Mouse (Mus musculus) heart, embryonic 10.5 days (tissue): Measurements from ENCODE around the gene Hspe1. TPM values are rescaled to one million over a fixed set of nuclear protein-coding genes. Genes with fewer than 3 reads are reported as not detected.
"Not testable (repeated sequence)": the region's sequence is repeated elsewhere in the genome, so short reads cannot be mapped to it uniquely, and the experiment has no call there.

Experiments used
- DNase-seq: peaks from one replicate; pipeline ENCODE4 v3.0.0-alpha.2; 2017; ENCODE audit warnings: low spot score
- H3K27ac ChIP-seq: fragments of 300-500 bp; sonication (generic); 2 replicates; pipeline ENCODE4 v1.5.1; 2016; ENCODE audit warnings: mild to moderate bottlenecking
- H3K27me3 ChIP-seq: fragments of 300-500 bp; sonication (generic); 2 replicates; pipeline ENCODE4 v1.6.1; 2016; ENCODE audit warnings: mild to moderate bottlenecking; ENCODE audit not compliant: poor library complexity, insufficient read depth, severe bottlenecking
- H3K36me3 ChIP-seq: fragments of 300-500 bp; sonication (generic); 2 replicates; pipeline ENCODE4 v1.6.1; 2016; ENCODE audit warnings: mild to moderate bottlenecking, moderate library complexity
- H3K4me1 ChIP-seq: fragments of 300-500 bp; sonication (generic); 2 replicates; pipeline ENCODE4 v1.6.1; 2016; ENCODE audit warnings: mild to moderate bottlenecking
- H3K4me3 ChIP-seq: fragments of 300-500 bp; sonication (generic); 2 replicates; pipeline ENCODE4 v1.5.1; 2016; ENCODE audit warnings: mild to moderate bottlenecking, moderate library complexity
- H3K9me3 ChIP-seq: fragments of 300-500 bp; sonication (generic); 2 replicates; pipeline ENCODE4 v1.6.1; 2016; ENCODE audit warnings: mild to moderate bottlenecking, moderate library complexity
- WGBS: fragments of 180-500 bp; shearing (Covaris S2); methylation state at CpG from one replicate; pipeline ENCODE4 v1.1.7; 2016; 5-methylcytosine and 5-hydroxymethylcytosine counted together
- polyA plus RNA-seq: library from polyadenylated mRNA; unstranded; fragments of >200 nt; fragmentation: Nextera tagmentation; extraction: Ambion mirVana; gene quantifications from 2 replicates; pipeline ENCODE4 v1.2.1, GENCODE M21; 2016

Gene Hspe1
- polyA plus RNA-seq, 1 experiment from 2014 or later, result 598 TPM

GRCm38 (mm10) chr1:55088611-55089497, 922 bp downstream of the Hspe1 start:
- Histone ChIP-seq H3K9me3 (no peaks in the 10 kb centered on the region), H3K27me3 (no peaks in the 10 kb centered on the region), H3K4me3 (peak overlapping the region; percentile 93), H3K36me3 (peaks cover 49% of the 10 kb centered on the region), H3K4me1 (peaks cover 18% of the 10 kb centered on the region), H3K27ac (peak overlapping the region; percentile 99)
- no peak for DNase-seq
- 8% methylated on average over 16 of the region's 16 CpGs for WGBS

- H3K36me3 ChIP-seq, result peaks cover 44% of the 10 kb centered on the region
Observed at GRCm38 (mm10) chr1:55089498-55090064, 1.6 kb downstream of the Hspe1 start.

GRCm38 (mm10) chr1:55092056-55092455, 4.1 kb downstream of the Hspe1 start:
- Histone ChIP-seq H3K9me3 (no peaks in the 10 kb centered on the region), H3K27me3 (no peaks in the 10 kb centered on the region), H3K27ac (no peak overlapping the region), H3K4me1 (peaks cover 11% of the 10 kb centered on the region), H3K4me3 (no peak overlapping the region), H3K36me3 (peaks cover 30% of the 10 kb centered on the region)
- 93% methylated on average over 2 of the region's 2 CpGs for WGBS
- no peak for DNase-seq

More at GRCm38 (mm10) chr1:55089498-55090064, 1.6 kb downstream of the Hspe1 start:
- 85% methylated on average over 5 of the region's 5 CpGs for WGBS
- Histone ChIP-seq H3K4me3 (peak overlapping the region; percentile 93), H3K4me1 (peaks cover 18% of the 10 kb centered on the region), H3K27ac (peak overlapping the region; percentile 99; the same call in 1 of the 2 replicates), H3K27me3 (no peaks in the 10 kb centered on the region), H3K9me3 (no peaks in the 10 kb centered on the region)
- no peak for DNase-seq

GRCm38 (mm10) chr1:55092469-55092868, 4.5 kb downstream of the Hspe1 start:
- Histone ChIP-seq H3K27me3 (no peaks in the 10 kb centered on the region), H3K4me1 (peaks cover 11% of the 10 kb centered on the region), H3K27ac (no peak overlapping the region), H3K9me3 (no peaks in the 10 kb centered on the region), H3K4me3 (no peak overlapping the region), H3K36me3 (peaks cover 30% of the 10 kb centered on the region)
- 71% methylated on average over 1 of the region's 1 CpGs for whole genome bisulfite sequencing
- DNase-seq, result no peak

GRCm38 (mm10) chr1:55106919-55107585, 19.1 kb downstream of the Hspe1 start:
- Histone ChIP-seq H3K4me1 (peaks cover 6% of the 10 kb centered on the region; the same call in 1 of the 2 replicates), H3K4me3 (no peak overlapping the region), H3K36me3 (no peaks in the 10 kb centered on the region), H3K9me3 (no peaks in the 10 kb centered on the region), H3K27me3 (0 out of 2 replicates have a peak, but pooled peaks cover 3% of the 10 kb centered on the region), H3K27ac (no peak overlapping the region)
- WGBS, result 79% methylated on average over 9 of the region's 9 CpGs
- no peak for DNase-seq

DNA sequence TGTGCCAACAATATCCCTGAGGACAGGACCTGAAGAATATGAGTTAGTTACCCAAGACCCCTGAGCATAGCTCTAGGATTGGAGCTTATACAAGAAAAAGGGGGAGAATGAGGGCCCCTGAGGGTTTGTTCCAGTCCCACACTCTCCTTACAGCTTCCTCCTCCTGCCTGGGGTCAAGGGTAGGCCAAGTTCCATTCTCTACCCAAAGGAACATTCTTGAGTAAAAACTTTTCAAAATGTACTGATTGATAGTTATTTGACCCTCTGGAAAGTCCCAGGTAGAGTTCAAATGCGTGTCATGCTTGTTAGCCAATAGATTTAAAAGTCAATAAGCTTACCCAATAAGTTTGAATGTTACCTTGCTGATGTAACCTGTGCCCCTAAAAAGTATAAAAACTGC, 19.7 kb downstream of the Hspe1 start:
- H3K9me3 ChIP-seq, result no peaks in the 10 kb centered on the region
- DNase-seq, result no peak
- H3K27ac ChIP-seq, result no peak overlapping the region
- 73% methylated on average over 1 of the region's 1 CpGs for WGBS
- H3K4me3 ChIP-seq, result no peak overlapping the region
- 0 out of 2 replicates have a peak, but pooled peaks cover 3% of the 10 kb centered on the region for H3K27me3 ChIP-seq
- no peaks in the 10 kb centered on the region for H3K36me3 ChIP-seq
- H3K4me1 ChIP-seq, result 0 out of 2 replicates have a peak, but pooled peaks cover 2% of the 10 kb centered on the region

DNA sequence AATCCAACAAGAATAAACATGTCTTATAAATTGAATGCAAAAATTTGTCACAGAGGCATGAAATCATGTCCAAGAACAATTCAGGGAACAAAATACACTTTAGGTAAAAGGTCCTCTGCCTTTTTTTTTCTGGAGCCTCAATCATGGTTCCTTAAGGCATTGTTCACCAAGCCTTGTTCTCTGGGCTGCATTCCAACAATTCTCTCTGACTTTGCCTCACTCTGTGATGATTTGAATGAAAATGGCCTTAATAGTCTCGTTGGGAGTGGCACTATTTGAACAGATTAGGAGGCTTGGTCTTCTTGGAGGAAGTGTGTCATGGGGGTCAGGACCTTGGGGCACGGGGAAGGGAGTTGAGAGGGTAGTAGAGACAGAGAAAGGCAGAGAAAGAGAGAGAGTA, 20.5 kb downstream of the Hspe1 start:
- Histone ChIP-seq H3K4me1 (no peaks in the 10 kb centered on the region), H3K4me3 (no peak overlapping the region), H3K36me3 (no peaks in the 10 kb centered on the region), H3K9me3 (no peaks in the 10 kb centered on the region), H3K27ac (no peak overlapping the region), H3K27me3 (0 out of 2 replicates have a peak, but pooled peaks cover 3% of the 10 kb centered on the region)
- WGBS, result 60% methylated on average over 2 of the region's 2 CpGs
- DNase-seq, result no peak

DNA sequence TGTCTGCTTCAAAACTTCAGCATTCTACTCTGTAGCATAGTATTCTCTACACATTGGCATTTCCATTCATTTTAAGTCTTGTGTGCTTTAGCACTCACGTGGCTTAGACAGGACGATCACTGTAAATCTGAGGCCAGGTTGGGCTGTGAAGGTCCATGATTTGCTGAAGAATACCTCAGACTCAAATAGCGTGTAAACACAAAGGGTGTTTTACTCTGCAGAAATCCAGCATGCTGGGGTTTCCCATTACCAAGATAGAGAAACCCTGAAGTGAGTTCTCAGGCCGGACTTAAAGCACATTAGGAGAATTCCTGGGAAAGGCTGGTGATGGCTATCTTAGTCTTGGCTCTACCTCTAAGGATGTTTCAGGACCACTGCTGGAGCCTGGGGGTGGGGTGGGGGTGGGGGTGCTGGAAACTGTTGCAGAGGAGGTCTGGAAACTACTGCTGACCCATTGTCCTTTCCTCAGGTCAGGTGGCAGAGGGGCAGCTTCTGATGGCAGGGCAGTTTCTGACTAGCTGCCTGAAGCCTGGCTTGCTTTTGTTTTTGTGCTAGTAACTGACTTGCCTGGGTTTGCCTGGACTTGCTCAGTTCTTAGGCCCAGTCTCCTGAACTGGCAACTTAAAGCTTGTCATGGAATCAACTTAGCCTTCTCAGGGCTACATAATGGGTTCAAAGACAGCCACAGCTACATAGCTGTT, 21.3 kb downstream of the Hspe1 start:
- no peak for DNase-seq
- Histone ChIP-seq H3K9me3 (no peaks in the 10 kb centered on the region), H3K36me3 (no peaks in the 10 kb centered on the region), H3K27me3 (no peaks in the 10 kb centered on the region), H3K4me3 (no peak overlapping the region), H3K4me1 (no peaks in the 10 kb centered on the region), H3K27ac (no peak overlapping the region)
- WGBS, result 75% methylated on average over 4 of the region's 4 CpGs

DNA sequence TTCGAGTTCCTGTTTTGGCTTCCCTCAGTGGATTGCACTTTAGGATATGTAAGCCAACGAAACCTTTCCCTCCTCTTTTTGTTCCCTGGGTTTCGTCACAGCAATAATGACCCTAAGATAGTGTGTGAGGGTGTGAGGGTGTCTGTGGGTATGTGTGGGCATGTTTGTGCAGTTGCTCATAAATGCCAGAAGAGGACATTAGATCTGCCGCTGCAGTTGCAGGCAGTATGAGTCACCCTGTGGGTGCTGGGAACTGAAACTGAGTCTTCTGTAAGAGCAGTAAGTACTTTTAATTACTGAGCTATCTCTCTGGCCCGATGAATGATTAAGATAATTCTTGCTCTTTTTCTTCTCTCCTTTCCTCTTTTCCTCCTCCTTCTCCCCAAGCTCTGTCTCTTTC, 35.1 kb downstream of the Hspe1 start:
- no peaks in the 10 kb centered on the region for H3K9me3 ChIP-seq
- no peak for DNase-seq
- H3K27ac ChIP-seq, result no peak overlapping the region
- no peaks in the 10 kb centered on the region for H3K27me3 ChIP-seq
- no peaks in the 10 kb centered on the region for H3K4me1 ChIP-seq
- H3K4me3 ChIP-seq, result no peak overlapping the region
- 87% methylated on average over 5 of the region's 5 CpGs for WGBS
- no peaks in the 10 kb centered on the region for H3K36me3 ChIP-seq

DNA sequence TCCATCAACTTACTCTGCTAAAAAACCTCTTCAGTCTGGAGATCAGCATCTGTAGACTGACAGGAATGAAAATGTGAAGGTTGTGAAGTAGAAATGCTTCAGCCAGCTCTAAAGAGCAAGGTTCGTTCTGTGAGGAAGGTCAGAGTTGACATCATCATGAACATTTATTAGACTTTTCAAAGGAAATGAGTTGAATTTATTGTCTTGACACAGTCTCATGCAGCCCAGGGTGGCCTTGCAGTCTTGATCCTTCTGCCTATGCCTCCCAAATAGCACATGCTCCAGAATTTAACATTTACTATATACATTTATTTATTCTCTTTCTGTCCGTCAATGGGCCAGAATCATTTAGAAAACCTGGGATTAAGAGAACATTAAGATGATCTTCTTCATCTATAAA, 35.6 kb downstream of the Hspe1 start:
- H3K4me1 ChIP-seq, result no peaks in the 10 kb centered on the region
- H3K4me3 ChIP-seq, result no peak overlapping the region
- no peak for DNase-seq
- H3K27me3 ChIP-seq, result no peaks in the 10 kb centered on the region
- no peaks in the 10 kb centered on the region for H3K9me3 ChIP-seq
- no peaks in the 10 kb centered on the region for H3K36me3 ChIP-seq
- 81% methylated on average over 2 of the region's 2 CpGs for WGBS
- H3K27ac ChIP-seq, result no peak overlapping the region

GRCm38 (mm10) chr1:55124136-55124535, 36.2 kb downstream of the Hspe1 start:
- not testable (repeated sequence) for H3K27ac ChIP-seq, DNase-seq, H3K9me3 ChIP-seq, H3K36me3 ChIP-seq, H3K4me3 ChIP-seq, H3K27me3 ChIP-seq, H3K4me1 ChIP-seq
- 91% methylated on average over 2 of the region's 2 CpGs for WGBS

- H3K27ac ChIP-seq, result no peak overlapping the region
- H3K4me1 ChIP-seq, result 0 out of 2 replicates have a peak, but pooled peaks cover 7% of the 10 kb centered on the region
- H3K36me3 ChIP-seq, result peaks cover 4% of the 10 kb centered on the region
- no peak overlapping the region for H3K4me3 ChIP-seq
- DNase-seq, result no peak
- no peaks in the 10 kb centered on the region for H3K9me3 ChIP-seq
- 83% methylated on average over 5 of the region's 5 CpGs for WGBS
- H3K27me3 ChIP-seq, result no peaks in the 10 kb centered on the region
Observed at GRCm38 (mm10) chr1:55129716-55130115, 41.8 kb downstream of the Hspe1 start.
